Mouse (Mus musculus) regulatory T cell (primary cell): ENCODE measurements around the gene Tnxb.
"Not testable (repeated sequence)": the region's sequence is repeated elsewhere in the genome, so short reads cannot be mapped to it uniquely, and the experiment has no call there.

ENCODE experiments used
- in situ Hi-C: fragments of 300-600 bp; cut with MboI, MseI; formaldehyde crosslinking; loops from one replicate; pipeline ENCODE4 v1.15.1; 2025; ENCODE audit warnings: high pct_unique_total_duplicates

Tnxb gene

DNA sequence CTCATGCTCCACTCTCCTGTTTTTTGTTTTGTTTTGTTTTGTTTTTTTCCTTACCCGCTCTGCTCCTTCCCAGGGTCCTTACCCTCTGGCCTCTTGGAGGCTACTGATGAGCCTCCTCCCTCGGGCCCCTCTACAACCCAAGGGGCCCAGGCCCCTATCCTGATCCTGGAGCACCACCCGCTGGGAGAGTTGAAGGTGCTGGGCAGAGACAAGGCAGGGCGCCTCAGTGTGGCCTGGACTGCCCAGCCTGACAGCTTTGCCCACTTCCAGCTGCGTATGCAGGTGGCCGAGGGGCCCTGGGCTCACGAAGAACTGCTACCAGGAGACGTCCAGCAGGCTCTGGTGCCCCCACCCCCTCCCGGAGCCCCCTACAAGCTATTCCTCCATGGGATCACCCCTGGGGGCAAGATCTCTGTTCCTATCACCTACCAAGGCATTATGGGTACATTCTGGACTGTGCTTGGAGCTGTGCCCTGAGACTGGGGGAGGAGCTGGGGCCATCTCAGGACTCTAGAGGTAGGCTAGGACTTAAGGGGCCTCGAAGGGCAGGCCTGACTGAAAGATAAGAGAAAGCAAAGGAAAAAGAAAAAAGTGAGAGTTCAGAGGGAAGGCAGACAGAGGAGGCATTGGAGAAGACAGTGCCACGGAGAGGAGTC lies 11.7 kb downstream of the Tnxb start:
- in situ Hi-C loops: loop anchor here (25.0 kb wide), 1 partner anchor 855 kb away; the partner anchor contains the start of gene Psors1c2

DNA sequence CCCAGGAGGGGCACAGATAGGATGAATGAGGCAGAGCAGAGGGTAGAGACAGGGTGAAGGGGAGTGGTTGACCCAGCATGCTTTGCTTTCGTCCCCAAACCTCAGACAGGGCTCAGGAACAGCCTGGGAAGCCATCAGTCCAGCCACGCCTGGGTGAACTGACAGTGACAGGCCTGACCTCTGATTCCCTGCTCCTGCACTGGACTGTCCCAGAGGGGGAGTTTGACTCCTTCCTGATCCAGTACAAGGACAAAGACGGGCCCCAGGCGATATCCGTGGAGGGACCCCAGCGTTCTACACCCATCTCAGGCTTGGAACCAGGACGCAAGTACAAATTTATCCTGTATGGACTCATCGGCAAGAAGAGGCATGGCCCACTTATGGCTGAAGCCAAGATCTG lies 12.8 kb downstream of the Tnxb start:
- in situ Hi-C loops: loop anchor here (25.0 kb wide), 1 partner anchor 854 kb away; the partner anchor contains the start of gene Psors1c2

DNA sequence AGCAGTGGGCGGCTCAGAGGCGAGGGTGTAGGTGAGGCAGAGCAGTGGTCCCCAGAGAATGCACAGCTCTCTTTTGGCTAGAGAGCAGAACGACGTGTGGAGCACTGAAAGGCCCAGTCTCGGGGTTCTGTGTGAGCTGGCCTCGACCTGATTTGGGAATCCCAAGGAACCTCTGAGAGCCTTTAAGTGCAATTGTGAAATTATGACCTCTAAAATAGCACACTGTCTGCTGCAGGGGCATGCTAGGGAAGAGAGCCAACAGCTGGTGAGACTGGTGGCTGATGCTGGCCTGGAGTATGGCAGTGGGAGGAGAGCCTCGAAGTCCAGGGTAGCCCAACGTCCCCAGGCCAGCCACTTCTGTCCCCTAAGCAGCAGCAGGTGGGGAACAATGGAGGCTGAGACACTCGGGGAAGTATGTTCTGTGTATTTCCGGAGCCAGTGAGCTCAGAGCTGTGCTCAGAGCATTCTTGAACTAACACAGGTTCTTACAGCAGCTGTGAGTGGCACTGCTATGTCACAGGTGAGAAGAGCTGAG lies 13.4 kb downstream of the Tnxb start:
- in situ Hi-C loops: loop anchor here (25.0 kb wide), 1 partner anchor 854 kb away; the partner anchor contains the start of gene Psors1c2

DNA sequence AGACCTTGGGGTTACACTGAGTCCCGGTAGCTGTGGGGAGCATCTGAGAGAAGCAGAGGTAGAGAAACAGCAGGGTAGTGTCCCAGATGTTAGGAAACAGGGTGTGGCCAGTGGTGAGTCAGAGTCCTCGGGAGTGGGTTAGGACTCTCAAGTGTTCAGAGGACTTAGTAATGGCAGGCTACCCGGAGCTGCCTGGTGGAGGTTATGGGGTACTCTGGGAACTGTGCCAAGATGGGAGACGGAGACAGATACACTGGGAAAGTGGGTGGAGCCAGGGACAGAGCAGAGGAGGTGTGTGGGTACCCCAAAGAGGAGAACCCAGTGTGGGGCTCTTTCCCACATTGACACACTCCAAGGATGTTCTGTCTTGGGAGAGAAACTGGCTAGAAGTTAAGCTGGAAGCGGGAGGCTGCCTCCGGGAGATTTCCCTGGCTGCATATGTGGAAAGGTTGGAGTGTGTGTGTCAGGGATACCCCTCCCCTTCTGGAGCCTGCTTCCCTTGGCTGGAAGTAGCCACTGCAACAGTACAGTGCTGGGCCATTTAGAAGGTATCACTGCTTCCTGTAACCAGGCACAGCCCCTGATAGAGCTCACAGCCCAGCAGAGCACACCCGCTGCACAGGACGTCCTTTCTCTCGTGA lies 14.0 kb downstream of the Tnxb start:
- in situ Hi-C loops: loop anchor here (25.0 kb wide), 1 partner anchor 853 kb away; the partner anchor contains the start of gene Psors1c2

DNA sequence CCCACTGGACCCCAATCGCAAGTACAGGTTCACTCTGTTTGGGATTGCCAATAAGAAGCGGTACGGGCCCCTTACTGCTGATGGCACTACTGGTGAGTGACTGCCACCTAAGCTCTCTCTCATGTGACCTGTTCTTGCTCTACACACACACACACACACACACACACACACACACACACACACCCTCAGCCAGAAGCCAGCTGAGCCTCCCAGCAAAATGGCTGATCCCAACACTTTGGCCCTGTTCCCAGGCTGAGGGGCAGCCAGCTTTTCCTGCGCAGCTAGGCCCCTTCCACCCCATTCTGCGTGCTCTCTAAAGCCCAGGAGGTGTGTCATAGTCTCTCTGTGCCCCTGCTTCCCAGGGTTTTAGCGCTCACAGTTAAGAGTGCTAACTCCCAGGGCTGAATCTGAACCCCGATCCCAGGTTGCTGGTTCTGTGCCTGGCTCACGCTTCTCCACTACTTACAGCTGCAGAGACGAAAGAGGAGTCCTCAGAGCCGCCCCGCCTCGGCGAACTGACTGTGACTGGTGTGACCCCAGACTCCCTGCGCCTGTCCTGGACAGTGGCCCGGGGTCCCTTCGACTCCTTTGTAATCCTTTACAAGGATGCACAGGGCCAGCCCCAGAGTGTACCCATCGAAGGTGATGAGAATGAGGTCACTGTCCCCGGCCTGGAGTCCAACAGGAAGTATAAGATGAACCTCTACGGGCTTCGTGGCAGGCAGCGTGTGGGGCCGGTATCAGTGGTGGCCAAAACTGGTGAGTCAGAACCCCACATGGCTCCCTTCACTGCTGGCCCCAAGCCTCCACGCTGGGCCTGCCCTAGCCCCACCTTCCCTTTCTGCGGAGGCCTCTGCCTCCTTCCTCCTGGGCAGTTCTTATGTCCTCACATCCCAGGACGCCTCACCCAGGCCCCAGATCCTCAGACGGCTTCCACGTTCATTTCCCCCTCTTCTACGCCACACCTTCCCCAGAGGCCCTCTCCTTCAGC lies 15.1 kb downstream of the Tnxb start:
- in situ Hi-C loops: loop anchor here (25.0 kb wide), 1 partner anchor 852 kb away; the partner anchor contains the start of gene Psors1c2

DNA sequence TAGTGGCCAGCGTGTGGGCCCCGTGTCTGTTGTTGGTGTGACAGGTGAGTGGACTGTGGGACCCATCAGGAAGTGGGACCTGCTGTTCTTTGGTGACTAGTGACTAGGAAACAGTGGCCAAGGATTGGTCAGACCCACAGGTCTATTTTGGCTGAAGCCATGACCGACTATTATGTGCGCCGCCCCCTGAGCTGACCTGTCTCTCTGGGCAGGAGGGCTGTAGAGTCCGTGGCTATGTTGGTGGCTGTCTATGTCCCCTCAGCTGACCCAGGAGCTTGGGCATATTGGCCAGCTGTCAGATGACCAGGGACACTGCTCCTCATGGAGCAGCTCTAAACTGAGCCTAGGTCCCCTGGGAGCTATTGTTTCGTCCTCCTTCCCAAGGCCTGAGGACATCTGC lies 18.6 kb downstream of the Tnxb start:
- in situ Hi-C loops: loop anchor here (25.0 kb wide), 1 partner anchor 848 kb away; the partner anchor contains the start of gene Psors1c2

DNA sequence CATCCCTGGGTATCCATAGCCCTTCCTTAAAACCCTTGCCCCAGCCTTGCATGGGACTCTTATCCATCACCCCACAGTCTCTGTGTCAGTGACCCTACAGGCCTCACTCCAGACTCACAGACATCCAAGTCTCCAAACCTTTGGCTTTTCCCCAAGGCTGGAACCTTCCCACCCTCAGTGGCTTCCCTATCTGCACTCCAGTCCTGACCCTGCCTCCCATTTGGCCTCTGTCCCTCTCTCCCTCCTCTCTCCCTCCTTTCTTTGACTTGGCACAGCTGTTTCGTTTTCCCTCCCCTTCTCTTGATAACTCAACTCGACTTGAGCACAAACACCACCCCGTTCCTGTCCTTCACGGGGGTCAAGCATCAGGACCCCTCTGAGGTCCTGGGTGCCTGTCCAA lies 20.1 kb downstream of the Tnxb start:
- in situ Hi-C loops: loop anchor here (25.0 kb wide), 1 partner anchor 847 kb away; the partner anchor contains the start of gene Psors1c2

DNA sequence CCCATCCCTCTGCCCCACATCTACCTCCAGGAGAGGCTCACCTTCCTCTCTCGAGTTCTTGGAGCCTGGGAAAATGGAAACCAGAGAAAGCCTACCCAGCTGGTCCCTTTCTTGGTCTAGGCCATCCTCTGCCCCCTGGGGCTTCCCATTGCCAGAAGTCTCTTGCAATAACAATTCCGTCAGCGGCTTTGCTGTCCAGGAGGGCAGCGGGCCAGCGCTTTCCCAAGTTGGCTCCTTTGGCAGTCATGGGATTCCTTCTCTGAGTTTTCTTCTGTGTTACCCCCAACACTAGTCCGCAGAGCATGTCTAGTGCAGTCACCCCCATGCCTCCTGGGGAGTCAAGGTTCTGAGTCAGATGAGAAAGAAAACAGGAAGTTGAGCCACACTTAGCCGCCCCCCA lies 22.6 kb downstream of the Tnxb start:
- in situ Hi-C loops: loop anchor here (25.0 kb wide), 1 partner anchor 844 kb away; the partner anchor contains the start of gene Psors1c2

DNA sequence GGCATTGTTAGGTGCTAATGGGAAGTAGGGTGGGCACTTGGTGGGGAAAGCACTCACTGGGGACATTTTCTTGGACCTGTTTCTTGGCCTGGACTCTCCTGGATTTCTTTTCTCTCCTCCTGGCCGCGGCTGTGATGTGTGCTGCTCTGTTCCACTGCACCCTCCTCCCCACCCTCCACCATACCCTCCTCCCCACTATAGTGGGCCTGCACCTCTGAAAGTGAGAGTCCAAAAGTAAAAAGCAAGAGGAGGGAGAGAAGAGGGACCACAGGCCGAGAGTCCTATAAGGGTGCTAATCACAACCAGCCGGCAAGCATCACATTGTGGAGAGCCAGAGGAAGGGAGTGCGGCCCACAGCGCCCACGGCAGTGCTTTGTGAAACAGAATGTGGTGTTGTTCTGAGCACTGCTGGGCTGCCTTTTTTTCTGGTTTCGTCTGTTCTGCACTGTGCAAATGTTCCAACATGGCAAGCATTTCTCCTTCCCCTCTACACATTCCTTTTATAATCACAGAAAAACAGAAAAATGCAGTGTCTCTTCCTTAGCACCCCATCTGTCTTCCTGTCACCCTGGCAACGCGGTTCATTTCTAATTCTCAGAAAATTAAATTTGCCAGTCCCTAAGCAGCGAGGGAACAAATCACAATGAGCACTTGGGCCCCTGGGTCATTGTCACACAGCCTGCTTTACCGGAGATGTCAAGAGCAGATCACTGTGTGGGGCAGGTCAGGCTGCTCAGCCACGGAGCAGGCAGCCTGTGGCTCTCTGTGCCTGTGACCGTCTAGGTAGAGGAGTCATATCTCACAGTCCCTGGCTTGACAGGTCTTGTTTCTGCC lies 29.5 kb downstream of the Tnxb start:
- in situ Hi-C loops: loop anchor here (5.0 to 25.0 kb wide), 2 partner anchors 33 to 838 kb away; partner anchors contain the start of gene Psors1c2

DNA sequence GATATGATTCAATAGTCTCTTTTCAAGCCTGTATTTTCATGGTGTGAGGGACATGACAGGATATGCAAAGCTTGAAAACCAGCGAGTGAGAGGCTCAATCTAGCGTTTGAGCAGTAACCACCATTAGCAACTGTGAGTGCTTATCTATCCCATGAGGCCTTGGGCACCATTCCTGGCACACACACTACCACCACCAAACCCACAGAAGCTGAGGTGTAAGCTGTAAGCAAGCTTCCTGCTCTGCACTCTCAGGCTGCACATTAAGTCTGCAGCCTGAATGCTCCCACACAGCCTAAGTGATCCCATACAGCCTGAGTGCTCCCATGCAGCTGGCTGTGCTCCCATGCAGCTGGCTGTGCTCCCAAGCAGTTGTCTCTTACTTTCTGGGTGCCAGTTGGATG lies 30.3 kb downstream of the Tnxb start:
- in situ Hi-C loops: no loop called here

DNA sequence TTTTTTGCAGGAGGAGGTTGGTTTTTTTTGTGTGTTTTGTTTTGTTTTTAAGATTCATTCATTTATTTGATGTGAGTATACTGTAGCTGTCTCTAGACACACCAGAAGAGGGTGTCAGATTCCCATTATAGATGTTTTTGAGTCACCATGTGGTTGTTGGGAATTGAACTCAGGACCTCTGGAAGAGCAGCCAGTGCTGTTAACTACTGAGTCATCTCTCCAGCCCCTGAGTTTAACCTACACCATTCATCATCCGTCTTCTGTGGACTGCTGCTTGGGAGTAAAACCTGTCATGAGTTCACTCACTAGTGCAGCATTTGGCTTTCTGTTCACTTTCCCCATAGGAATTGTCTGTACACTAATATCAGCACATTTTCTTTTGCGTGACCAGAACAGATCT lies 36.1 kb downstream of the Tnxb start:
- in situ Hi-C loops: not testable (repeated sequence)

DNA sequence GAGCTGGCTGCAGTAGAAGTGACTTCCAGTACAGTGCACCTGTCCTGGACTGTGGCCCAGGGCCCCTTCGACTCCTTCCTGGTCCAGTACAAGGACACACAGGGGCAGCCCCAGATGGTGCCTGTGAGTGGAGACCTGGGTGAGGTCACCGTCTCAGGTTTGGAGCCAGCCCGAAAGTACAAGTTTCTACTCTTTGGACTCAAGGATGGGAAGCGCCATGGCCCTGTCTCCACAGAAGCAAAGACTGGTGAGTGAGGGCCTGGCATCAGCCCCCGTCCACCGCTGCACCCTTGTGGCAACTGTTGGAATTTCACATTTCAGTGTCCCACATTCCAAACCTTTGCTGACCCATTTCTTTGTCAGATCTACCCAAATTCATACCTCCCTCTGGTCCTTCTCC lies 42.6 kb downstream of the Tnxb start:
- in situ Hi-C loops: no loop called here

DNA sequence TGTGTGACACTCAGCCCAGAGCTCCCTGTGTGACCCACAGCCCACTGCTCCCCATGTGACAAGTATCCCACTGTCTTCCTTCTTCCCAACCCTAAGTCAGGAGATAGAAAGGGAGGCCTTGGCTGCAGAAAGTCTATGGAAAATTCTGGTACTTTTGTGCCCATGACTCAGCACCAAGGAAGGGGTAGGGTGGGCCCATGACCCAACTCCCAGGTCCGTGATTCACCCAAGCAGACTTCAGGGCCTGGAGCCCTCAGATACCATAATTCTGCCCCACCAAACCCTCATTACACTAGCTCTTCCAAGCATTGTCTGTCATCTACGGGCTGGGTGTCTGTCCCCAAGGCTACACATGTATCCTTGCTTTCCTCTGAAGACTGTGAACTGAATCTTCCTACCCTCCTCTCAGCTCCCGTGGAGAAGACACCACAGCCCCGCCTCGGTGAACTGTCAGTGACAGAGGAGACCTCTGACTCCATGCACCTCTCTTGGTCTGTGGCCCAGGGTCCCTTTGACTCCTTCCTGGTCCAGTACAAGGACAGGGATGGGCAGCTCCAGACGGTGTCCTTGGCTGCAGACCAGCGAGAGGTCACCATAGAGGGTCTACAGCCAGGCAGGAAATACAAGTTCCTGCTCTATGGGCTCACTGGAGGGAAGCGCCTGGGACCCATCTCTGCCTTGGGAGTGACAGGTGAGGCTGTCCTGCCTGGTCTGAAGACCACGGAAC lies 44.0 kb downstream of the Tnxb start:
- in situ Hi-C loops: not testable (repeated sequence)

DNA sequence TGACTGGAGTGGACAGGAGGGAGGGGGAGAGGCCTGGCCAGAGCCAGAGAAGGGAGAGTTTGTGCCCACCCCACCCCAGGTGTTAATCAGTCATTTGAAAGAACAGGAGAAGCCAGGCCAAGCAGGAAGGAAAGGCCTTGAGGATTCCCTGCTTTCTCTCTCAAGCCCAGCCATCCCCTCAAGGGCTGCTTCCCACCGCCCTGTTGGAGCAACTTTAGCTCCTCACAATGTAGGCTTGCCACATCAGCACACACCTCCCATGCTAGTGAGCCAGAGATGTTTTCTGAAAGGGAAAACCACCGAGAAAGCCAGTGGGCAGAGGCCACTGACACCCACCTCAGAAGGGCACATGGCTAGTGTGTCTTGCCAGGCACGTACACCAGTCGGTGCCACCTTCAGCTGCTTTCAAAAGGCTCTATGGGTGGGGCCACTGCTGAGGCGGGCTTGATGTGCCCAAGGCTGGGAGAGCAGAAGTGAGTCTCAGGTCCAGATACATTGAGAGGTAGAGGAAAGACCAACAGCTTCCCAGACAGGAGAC lies 44.6 kb downstream of the Tnxb start:
- in situ Hi-C loops: not testable (repeated sequence)

DNA sequence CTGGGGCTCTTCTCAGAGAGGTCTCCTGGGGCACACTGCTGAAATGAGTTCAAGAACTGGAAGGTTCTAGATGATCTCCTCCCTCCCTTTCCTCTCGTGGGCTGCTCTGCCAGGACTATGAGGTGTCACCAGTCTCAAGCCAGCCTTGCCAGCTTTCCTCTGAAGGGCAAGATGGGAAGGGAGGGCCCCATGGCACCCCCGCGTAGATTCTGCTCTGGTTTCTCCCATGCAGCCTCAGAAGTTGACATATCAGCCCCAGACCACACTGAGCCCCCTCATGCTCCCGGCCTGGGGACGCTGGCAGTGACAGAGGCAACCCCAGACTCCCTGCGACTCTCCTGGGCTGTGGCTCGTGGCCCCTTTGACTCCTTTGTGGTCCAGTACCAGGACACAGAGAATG lies 45.1 kb downstream of the Tnxb start:
- in situ Hi-C loops: not testable (repeated sequence)

DNA sequence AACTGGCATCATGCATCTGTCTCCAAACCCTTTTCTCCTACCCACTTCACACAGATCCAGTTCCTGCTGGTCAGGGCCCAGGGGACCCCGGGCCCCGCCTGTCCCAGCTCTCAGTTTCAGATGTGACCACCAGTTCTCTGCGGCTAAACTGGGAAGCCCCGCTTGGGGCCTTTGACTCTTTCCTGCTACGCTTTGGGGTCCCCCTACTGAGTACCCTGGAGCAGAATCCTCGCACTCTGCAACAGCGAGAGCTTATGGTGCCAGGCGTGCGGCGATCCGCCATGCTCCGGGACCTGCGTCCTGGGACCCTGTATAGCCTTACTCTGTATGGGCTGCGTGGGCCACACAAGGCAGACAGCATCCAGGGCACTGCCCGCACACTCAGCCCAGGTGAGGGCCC lies 45.9 kb downstream of the Tnxb start:
- in situ Hi-C loops: no loop called here

DNA sequence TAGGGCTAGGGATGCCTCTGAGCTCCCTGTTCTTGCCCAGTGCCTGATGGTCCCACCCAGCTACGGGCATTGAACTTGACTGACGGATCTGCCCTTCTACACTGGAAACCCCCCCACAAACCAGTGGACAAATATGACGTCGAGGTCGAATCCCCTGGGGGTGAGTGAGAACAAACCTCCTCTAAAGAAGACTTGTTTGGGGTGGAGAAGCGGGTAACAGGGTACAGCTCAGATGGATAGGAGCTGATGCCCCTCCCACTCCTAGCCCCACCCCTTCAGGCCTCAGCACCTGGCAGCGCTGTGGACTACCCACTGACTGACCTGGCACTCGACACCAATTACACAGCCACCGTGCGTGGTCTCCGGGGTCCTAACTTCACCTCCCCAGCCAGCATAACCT lies 47.1 kb downstream of the Tnxb start:
- in situ Hi-C loops: no loop called here

DNA sequence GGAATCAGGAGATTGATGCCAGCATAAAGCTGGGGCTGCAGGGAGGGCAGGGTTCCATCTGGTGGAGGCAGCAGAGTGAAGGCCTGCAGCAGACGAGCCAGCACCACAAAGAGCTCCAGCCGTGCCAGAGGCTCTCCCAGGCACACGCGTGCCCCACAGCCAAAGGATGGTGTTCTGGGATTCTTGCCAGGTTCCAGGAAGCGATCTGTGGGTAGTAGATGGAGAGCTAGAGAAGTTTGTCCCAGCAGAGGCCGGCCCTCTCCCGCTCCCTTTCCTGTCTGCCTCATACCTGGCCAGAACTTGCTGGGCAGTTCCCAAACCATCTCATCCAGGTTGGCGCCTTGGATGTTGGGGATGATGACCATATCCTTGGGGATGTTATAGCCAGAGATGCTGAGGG lies 49.6 kb downstream of the Tnxb start:
- in situ Hi-C loops: not testable (repeated sequence)

DNA sequence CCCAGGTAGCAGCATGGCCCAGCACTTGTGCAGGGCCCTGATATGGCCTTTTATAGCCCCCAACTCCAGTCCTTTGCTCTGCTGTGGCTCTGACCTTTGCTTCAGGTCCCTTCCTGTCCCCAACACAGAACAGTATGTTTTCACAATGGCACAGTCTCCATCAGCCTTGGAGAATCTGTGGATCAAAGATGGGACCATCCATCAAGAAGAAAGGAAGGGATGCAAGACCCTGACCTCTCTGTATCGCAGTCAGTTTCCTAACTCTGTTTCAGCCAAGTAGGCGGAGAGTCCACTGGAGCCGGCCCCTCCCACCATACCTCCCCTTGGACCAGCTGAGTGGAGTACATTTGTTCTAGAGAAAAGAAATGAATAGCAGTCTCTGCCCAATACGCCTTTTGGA lies 51.9 kb downstream of the Tnxb start:
- in situ Hi-C loops: not testable (repeated sequence)
